Mouse (Mus musculus) kidney, adult 2 months (tissue): Measurements from ENCODE around the gene Isyna1.

Experiments
- CTCF ChIP-seq: fragments of 200-500 bp; conservative IDR thresholded peaks from 2 replicates; pipeline ENCODE4 v1.5.1; 2011; ENCODE audit warnings: low read depth, mild to moderate bottlenecking, control low read depth, low read length, moderate library complexity, mixed read lengths; ENCODE audit not compliant: insufficient read depth, insufficient read length
- POLR2A ChIP-seq: fragments of 200-500 bp; IDR thresholded peaks from one replicate; pipeline ENCODE4 v1.6.1; 2011; ENCODE audit warnings: low read depth, low read length, control low read depth

DNA sequence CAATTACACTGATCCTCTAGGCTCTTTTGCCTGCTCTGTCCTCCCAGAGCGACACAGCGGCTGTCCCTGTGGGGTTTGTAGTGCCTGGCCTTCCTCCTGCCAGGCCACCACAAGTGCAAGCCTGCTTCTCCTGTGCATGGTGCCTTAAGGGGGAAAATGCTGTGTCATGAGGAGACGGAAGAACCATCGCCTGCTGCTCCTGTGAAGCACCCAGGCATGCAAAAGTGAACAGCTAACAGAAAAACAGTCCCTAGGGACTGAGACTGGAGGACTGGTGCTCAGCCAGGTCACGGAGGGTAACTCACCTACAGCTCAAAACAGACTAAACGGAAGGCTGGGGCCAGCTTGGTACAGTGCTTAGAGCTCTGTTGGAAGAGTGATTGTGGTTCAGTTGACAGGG, 41.4 kb downstream of the Isyna1 start:
- TF ChIP-seq CTCF (no peak), POLR2A (no peak)
